Mouse (Mus musculus): ENCODE results near the gene Dydc1.

The Dydc1 gene

GRCm38 (mm10) chr14:41098726-41099125 lies 26.0 kb downstream of the Dydc1 start:
- DNase-seq (ENCODE audit: extremely low read depth, low read depth, low spot score): no peak

- no peak for DNase-seq (ENCODE audit: extremely low read depth, low read depth, low spot score)
Observed at GRCm38 (mm10) chr14:41100712-41101111, 28.0 kb downstream of the Dydc1 start.

GRCm38 (mm10) chr14:41101242-41101641 lies 28.5 kb downstream of the Dydc1 start:
- no peak for DNase-seq (ENCODE audit: extremely low read depth, low read depth, low spot score)

GRCm38 (mm10) chr14:41102269-41102668 lies 29.6 kb downstream of the Dydc1 start:
- no peak for DNase-seq (ENCODE audit: extremely low read depth, low read depth, low spot score)

DNA sequence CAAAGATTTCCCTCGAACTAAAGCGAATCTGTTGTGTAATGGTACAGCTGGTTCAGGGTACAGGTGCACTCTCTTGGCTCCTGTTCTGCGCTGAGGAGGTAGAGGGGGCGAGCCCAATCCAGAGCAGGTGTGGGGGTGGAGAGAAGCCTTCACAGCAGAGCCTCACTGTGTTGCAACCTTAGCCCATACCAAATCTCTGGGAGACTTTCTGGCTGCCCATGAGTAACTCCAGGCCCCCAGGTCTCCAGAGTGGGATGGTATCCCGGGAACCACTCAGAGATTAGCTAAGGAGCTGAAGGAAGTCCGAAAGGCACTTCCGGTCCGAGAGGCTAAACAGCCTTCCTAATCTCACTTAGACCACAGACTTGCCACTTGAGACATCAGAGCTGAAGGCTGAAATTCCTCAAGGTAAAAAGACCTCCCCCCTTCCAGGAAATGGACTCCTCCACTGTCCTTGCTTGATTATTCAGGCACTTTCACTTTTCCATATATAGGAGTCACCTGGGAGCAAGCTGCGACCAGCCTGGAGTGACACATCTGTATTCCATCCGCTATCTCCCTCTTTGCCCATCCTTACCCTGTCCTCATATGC lies 32.2 kb downstream of the Dydc1 start, which contains the start of gene Mat1a:
Gene Mat1a, plus strand, starts transcription at position 183 of the 592 bp plus-strand sequence.
- DNase-seq (ENCODE audit: extremely low read depth, low read depth, low spot score): no peak

- DNase-seq (ENCODE audit: extremely low read depth, low read depth, low spot score): no peak
Observed at GRCm38 (mm10) chr14:41111031-41111668, 38.4 kb downstream of the Dydc1 start.

DNA sequence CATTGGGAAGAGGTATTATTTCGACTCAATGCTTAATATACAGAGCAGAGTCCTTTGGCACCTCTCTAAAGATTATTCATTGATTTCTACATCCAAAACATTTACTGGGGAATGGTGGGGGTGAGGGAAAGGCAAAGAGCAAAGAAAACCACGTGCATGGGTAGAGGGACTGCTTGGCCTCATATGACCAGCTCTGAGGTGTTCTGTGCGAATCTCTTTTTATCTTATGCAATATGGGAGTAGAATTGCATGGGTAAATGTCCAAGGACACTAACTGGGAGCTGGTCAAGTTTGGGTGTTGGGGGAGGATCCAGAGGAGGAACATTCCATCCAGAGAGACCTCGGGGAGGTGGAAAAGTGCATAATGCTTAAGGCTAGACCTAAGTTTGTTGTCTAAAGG lies 40.2 kb downstream of the Dydc1 start:
- DNase-seq (ENCODE audit: extremely low read depth, low read depth, low spot score): no peak

DNA sequence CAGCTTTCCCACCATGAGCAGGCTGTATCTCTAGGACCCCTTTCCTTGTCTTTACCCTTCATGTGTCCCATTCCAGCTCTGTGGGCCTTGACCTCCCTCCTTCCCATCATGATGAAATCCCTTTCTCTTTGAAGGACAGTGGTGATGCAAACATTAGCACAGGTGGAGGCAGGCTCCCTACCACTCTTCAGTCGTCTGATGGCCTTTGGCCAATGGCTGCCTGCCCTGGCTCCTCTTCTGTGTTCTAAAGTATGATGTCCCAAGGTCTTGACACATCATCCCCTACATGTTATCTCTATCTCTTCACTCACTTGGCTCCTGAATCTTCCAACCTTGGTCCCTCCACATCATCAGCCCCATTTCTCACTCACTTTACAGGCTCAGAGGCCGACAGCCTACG lies 43.6 kb downstream of the Dydc1 start:
- no peak for DNase-seq (ENCODE audit: extremely low read depth, low read depth, low spot score)

GRCm38 (mm10) chr14:41124683-41125082 lies 52.0 kb downstream of the Dydc1 start:
- DNase-seq (ENCODE audit: extremely low read depth, low read depth, low spot score): no peak

- no peak for DNase-seq (ENCODE audit: extremely low read depth, low read depth, low spot score)
Observed at GRCm38 (mm10) chr14:41127997-41128396, 55.3 kb downstream of the Dydc1 start.

GRCm38 (mm10) chr14:41131540-41131939 lies 58.8 kb downstream of the Dydc1 start, which contains the start of gene Sftpa1:
Gene Sftpa1, plus strand, starts transcription at chr14:41131782.
- DNase-seq (ENCODE audit: extremely low read depth, low read depth, low spot score): no peak

DNA sequence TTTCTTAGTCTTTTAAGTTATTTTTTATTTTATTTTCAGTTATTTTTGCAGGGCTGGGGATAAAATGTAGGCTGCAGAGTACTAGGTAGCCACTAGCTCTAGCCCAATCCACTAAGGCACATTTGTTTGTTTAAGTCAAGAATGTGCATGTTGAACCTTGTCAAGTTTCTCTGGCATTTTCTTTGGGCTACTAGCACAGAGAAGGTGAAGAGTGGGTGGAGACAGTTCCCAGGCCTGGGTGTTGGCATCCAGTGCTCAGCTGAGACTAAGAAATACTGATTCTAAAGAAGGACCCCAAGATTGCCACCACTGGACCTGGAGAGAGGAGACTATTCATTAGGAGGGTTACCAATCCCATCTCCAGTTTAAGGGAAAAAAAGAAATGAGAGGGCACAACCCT lies 64.3 kb downstream of the Dydc1 start:
- DNase-seq (ENCODE audit: extremely low read depth, low read depth, low spot score): no peak

- no peak for DNase-seq (ENCODE audit: extremely low read depth, low read depth, low spot score)
Observed at GRCm38 (mm10) chr14:41140686-41141085, 68.0 kb downstream of the Dydc1 start.
